Mouse (Mus musculus): ENCODE results near the gene Rffl. TPM values are rescaled to one million over a fixed set of nuclear protein-coding genes. Genes with fewer than 3 reads are reported as not detected.

Gene Rffl
- polyA plus RNA-seq, 1 experiment = 29.9 TPM

DNA sequence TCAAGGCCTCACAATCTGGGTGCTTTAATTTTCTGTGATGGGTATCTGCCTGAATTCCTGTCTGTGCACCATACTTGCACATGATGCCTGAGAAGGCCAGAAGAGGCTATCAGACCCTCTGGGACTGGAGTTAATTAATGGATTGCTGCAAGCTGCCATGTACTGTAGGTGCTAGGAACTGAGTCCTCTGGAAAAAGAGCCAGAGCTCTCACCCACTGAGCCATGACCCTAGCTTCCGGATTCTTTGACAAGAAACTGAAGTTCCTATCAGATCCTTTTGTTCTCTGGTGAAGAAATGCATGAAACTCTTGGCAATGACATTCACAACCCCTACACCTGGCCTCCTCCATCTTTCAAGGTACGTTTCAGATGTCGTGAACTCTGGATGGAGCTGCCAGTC lies 24.1 kb downstream of the Rffl start:
- TF ChIP-seq EP300 (IDR thresholded peaks at IDR 0.05; ENCODE audit: insufficient read depth, low read depth, low read length) = no peak
- TF ChIP-seq POLR2A (IDR thresholded peaks at IDR 0.05; ENCODE audit: insufficient read depth, low read length) = no peak
- no peak for TF ChIP-seq CTCF (IDR thresholded peaks at IDR 0.05; ENCODE audit: low read depth, low read length)
- H3K9me3 ChIP-seq (replicated peaks; ENCODE audit: control insufficient read depth, insufficient read depth, low read length, poor library complexity, severe bottlenecking) = no peaks in the 10 kb centered on the region
- H3K9ac ChIP-seq (ENCODE audit: low read depth, poor library complexity, severe bottlenecking) = no peak overlapping the region
- peaks cover 2% of the 10 kb centered on the region for H3K4me1 ChIP-seq (ENCODE audit: control insufficient read depth, insufficient read depth, low read length)
- no peak overlapping the region for H3K27ac ChIP-seq (ENCODE audit: insufficient read depth, low read length)
- H3K4me3 ChIP-seq (ENCODE audit: low read depth, low read length) = no peak overlapping the region
- no peaks in the 10 kb centered on the region for H3K27me3 ChIP-seq (ENCODE audit: control insufficient read depth, insufficient read depth, low read length, poor library complexity, severe bottlenecking)
- no peaks in the 10 kb centered on the region for H3K36me3 ChIP-seq (ENCODE audit: control insufficient read depth, insufficient read depth, low read length, poor library complexity, severe bottlenecking)

DNA sequence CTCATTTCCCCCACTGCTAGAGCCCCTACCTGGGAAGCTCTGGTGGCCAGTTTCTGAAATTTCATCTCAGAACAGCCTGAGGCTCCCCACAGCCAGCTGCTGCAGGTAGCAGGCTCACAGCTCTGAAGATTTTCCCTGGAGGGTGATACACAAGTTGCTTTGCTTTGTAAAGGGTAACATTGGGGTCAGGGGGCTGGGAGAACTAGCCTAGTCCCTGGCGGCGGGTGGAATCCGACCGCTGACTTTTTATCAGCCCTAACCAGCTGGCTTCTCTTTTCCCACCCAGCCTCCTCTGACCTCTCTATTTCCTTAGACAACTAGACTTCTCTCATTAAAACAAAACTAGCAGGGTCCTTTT lies 25.0 kb downstream of the Rffl start:
- peak overlapping the region; percentile 74 for H3K27ac ChIP-seq (ENCODE audit: insufficient read depth, low read length)
- H3K9me3 ChIP-seq (replicated peaks; ENCODE audit: control insufficient read depth, insufficient read depth, low read length, poor library complexity, severe bottlenecking) = no peaks in the 10 kb centered on the region
- peak overlapping the region; percentile 9 for H3K4me3 ChIP-seq (ENCODE audit: low read depth, low read length)
- no peaks in the 10 kb centered on the region for H3K36me3 ChIP-seq (ENCODE audit: control insufficient read depth, insufficient read depth, low read length, poor library complexity, severe bottlenecking)
- TF ChIP-seq POLR2A (IDR thresholded peaks at IDR 0.05; ENCODE audit: insufficient read depth, low read length) (no peak), CTCF (IDR thresholded peaks at IDR 0.05; ENCODE audit: low read depth, low read length) (no peak), EP300 (IDR thresholded peaks at IDR 0.05; ENCODE audit: insufficient read depth, low read depth, low read length) (no peak)
- peak overlapping the region; percentile 2; the same call in 1 of the 2 replicates for H3K9ac ChIP-seq (ENCODE audit: low read depth, poor library complexity, severe bottlenecking)
- peaks cover 3% of the 10 kb centered on the region for H3K4me1 ChIP-seq (ENCODE audit: control insufficient read depth, insufficient read depth, low read length)
- no peaks in the 10 kb centered on the region for H3K27me3 ChIP-seq (ENCODE audit: control insufficient read depth, insufficient read depth, low read length, poor library complexity, severe bottlenecking)

GRCm38 (mm10) chr11:82845415-82846078 lies 25.5 kb downstream of the Rffl start:
- H3K9ac ChIP-seq (ENCODE audit: low read depth, poor library complexity, severe bottlenecking) = peak overlapping the region; percentile 2; the same call in 1 of the 2 replicates
- peak overlapping the region; percentile 25 for H3K4me3 ChIP-seq (ENCODE audit: low read depth, low read length)
- H3K27me3 ChIP-seq (ENCODE audit: control insufficient read depth, insufficient read depth, low read length, poor library complexity, severe bottlenecking) = no peaks in the 10 kb centered on the region

DNA sequence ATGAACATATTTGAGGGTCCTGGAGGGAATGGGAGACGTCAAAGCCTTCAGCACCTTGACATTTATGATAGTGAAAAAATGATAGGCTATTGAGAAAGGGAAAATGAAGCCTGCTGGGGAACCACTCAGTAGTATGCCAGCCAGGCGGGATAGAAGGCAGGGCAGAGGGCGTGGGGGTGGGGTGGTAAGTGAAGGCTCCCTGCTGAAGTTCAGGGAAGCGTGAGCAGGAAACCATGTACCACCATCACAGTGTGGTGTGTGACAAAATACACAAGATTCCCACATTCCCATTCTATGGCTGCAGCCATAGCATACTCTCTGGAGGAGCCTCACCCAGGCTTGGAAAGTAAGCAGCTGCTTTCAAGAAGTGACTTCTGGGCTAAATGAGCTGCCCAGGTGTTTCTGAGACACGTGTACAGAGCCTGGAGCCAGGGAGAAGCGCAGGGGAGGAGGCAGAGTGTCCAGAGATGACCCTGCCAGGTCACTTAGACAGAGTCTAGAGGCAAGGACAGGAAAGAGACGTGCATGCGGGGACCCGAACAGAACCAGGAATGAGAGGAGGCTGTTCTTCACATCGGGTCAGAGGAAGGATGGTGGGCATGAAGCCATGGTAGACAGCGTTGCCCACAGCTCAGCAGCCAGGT lies 26.1 kb downstream of the Rffl start:
- Histone ChIP-seq H3K36me3 (ENCODE audit: control insufficient read depth, insufficient read depth, low read length, poor library complexity, severe bottlenecking) (no peaks in the 10 kb centered on the region), H3K9me3 (replicated peaks; ENCODE audit: control insufficient read depth, insufficient read depth, low read length, poor library complexity, severe bottlenecking) (no peaks in the 10 kb centered on the region), H3K27me3 (ENCODE audit: control insufficient read depth, insufficient read depth, low read length, poor library complexity, severe bottlenecking) (no peaks in the 10 kb centered on the region), H3K27ac (ENCODE audit: insufficient read depth, low read length) (peak overlapping the region; percentile 7; the same call in 1 of the 2 replicates), H3K4me1 (ENCODE audit: control insufficient read depth, insufficient read depth, low read length) (peaks cover 8% of the 10 kb centered on the region), H3K4me3 (ENCODE audit: low read depth, low read length) (peak overlapping the region; percentile 25), H3K9ac (ENCODE audit: low read depth, poor library complexity, severe bottlenecking) (0 out of 2 replicates have a peak overlapping the region, but pooled peaks have one; percentile 2)
- TF ChIP-seq POLR2A (IDR thresholded peaks at IDR 0.05; ENCODE audit: insufficient read depth, low read length) (no peak), CTCF (IDR thresholded peaks at IDR 0.05; ENCODE audit: low read depth, low read length) (no peak), EP300 (IDR thresholded peaks at IDR 0.05; ENCODE audit: insufficient read depth, low read depth, low read length) (no peak)

More at GRCm38 (mm10) chr11:82845415-82846078, 25.5 kb downstream of the Rffl start:
- Histone ChIP-seq H3K9me3 (replicated peaks; ENCODE audit: control insufficient read depth, insufficient read depth, low read length, poor library complexity, severe bottlenecking) (no peaks in the 10 kb centered on the region), H3K4me1 (ENCODE audit: control insufficient read depth, insufficient read depth, low read length) (peaks cover 5% of the 10 kb centered on the region), H3K36me3 (ENCODE audit: control insufficient read depth, insufficient read depth, low read length, poor library complexity, severe bottlenecking) (no peaks in the 10 kb centered on the region), H3K27ac (ENCODE audit: insufficient read depth, low read length) (peak overlapping the region; percentile 74)
- TF ChIP-seq POLR2A (IDR thresholded peaks at IDR 0.05; ENCODE audit: insufficient read depth, low read length) = no peak
- no peak for TF ChIP-seq CTCF (IDR thresholded peaks at IDR 0.05; ENCODE audit: low read depth, low read length)
- TF ChIP-seq EP300 (IDR thresholded peaks at IDR 0.05; ENCODE audit: insufficient read depth, low read depth, low read length) = peak; percentile 80

DNA sequence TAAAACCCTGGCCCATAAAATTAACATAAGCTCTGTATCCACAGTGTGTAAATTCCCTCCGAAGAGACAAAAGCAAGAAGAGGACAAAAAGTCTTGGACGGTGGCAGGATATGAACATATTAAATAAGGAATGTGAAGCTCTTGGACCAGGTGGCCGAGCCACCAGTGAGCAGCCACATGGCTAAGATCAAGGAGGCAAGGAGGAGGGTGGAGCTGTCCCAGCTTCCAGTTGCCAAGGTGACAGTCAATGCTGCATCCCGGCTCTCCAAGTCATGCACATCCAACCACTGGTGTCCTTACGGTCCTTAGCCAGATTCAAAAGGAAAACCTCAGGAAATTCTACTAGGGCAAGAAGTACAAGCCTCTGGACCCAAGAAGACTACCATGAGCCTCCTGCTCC lies 32.5 kb downstream of the Rffl start:
- TF ChIP-seq EP300 (IDR thresholded peaks at IDR 0.05; ENCODE audit: insufficient read depth, low read depth, low read length) (no peak), POLR2A (IDR thresholded peaks at IDR 0.05; ENCODE audit: insufficient read depth, low read length) (no peak), CTCF (IDR thresholded peaks at IDR 0.05; ENCODE audit: low read depth, low read length) (no peak)
- Histone ChIP-seq H3K27me3 (ENCODE audit: control insufficient read depth, insufficient read depth, low read length, poor library complexity, severe bottlenecking) (no peaks in the 10 kb centered on the region), H3K36me3 (ENCODE audit: control insufficient read depth, insufficient read depth, low read length, poor library complexity, severe bottlenecking) (no peaks in the 10 kb centered on the region), H3K4me3 (ENCODE audit: low read depth, low read length) (no peak overlapping the region), H3K9me3 (replicated peaks; ENCODE audit: control insufficient read depth, insufficient read depth, low read length, poor library complexity, severe bottlenecking) (no peaks in the 10 kb centered on the region), H3K4me1 (ENCODE audit: control insufficient read depth, insufficient read depth, low read length) (peaks cover 8% of the 10 kb centered on the region), H3K9ac (ENCODE audit: low read depth, poor library complexity, severe bottlenecking) (no peak overlapping the region), H3K27ac (ENCODE audit: insufficient read depth, low read length) (no peak overlapping the region)

DNA sequence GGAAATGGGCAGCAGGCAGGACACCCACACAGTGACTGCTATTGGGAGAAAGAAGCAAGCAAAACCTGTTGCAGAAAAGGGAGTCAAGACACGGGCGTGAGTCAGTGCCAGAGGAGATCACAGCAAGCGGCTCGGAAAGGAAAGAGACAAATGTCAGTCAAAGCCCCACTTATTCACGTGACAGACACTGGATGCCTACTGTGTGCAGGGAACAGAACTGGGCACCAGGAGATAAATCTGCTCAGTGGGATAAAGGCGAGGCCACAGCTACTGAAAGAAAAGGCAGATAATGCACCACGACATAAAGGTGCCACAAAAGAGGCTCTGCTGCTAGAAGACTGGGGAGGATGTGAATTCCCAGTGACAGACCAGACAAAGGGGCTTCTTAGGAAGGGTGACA lies 33.2 kb downstream of the Rffl start:
- no peak for TF ChIP-seq EP300 (IDR thresholded peaks at IDR 0.05; ENCODE audit: insufficient read depth, low read depth, low read length)
- no peaks in the 10 kb centered on the region for H3K27me3 ChIP-seq (ENCODE audit: control insufficient read depth, insufficient read depth, low read length, poor library complexity, severe bottlenecking)

More for the DNA sequence above, 33.2 kb downstream of the Rffl start:
- Histone ChIP-seq H3K36me3 (ENCODE audit: control insufficient read depth, insufficient read depth, low read length, poor library complexity, severe bottlenecking) (no peaks in the 10 kb centered on the region), H3K9me3 (replicated peaks; ENCODE audit: control insufficient read depth, insufficient read depth, low read length, poor library complexity, severe bottlenecking) (no peaks in the 10 kb centered on the region), H3K27ac (ENCODE audit: insufficient read depth, low read length) (0 out of 2 replicates have a peak overlapping the region, but pooled peaks have one; percentile 8), H3K9ac (ENCODE audit: low read depth, poor library complexity, severe bottlenecking) (no peak overlapping the region), H3K4me1 (ENCODE audit: control insufficient read depth, insufficient read depth, low read length) (peaks cover 8% of the 10 kb centered on the region), H3K4me3 (ENCODE audit: low read depth, low read length) (no peak overlapping the region)

Measured in ES-Bruce4 (cell line).